In genomic region chr2:163787709-163788108, GRCm38 (mm10) we compare ENCODE assay signal across 10 mouse cellular contexts. TPM values are rescaled to one million over a fixed set of nuclear protein-coding genes. Genes with fewer than 3 reads are reported as not detected.
DNase-seq lines count a peak whose midpoint lies in the region; ATAC-seq and TF ChIP-seq lines count a peak whose summit lies in the region.
"Had no signal": no experiment of that assay in that cellular context is flagged by ENCODE, and none has a peak within 500 bp of the region (broad histone marks: within the 10 kb centered on the region; RNA-seq: fewer than 3 reads in every experiment).

No protein-coding gene starts in this region.

- H3K36me3 ChIP-seq in intestine, postnatal 0 days (ENCODE audit: control insufficient read depth, insufficient read depth), result no peaks in the 10 kb centered on the region
- no peaks in the 10 kb centered on the region for H3K36me3 ChIP-seq in limb, embryonic 14.5 days (ENCODE audit: control insufficient read depth, insufficient read depth, low read length)
- H3K36me3 ChIP-seq: midbrain, embryonic 12.5 days had no signal

- H3K4me3 ChIP-seq in intestine, postnatal 0 days (ENCODE audit: low read depth, low read length), result no peak overlapping the region
- no peak overlapping the region for H3K4me3 ChIP-seq in limb, embryonic 14.5 days (replicated peaks; ENCODE audit: low read length)
- H3K4me3 ChIP-seq: erythroblast, embryonic 14.5 days; midbrain, embryonic 12.5 days had no signal

- ATAC-seq in erythroblast, adult 5-6 weeks (replicated peaks; ENCODE audit: low FRiP score, poor library complexity, severe bottlenecking), result peak; percentile 89
- peak; percentile 63 for ATAC-seq in intestine, postnatal 0 days
- ATAC-seq in limb, embryonic 14.5 days (ENCODE audit: low FRiP score, low read depth), result no peak
- no peak for ATAC-seq in activated CD4-positive, CD25-positive, alpha-beta regulatory T cell, adult 4 months

- peak; percentile 87 for TF ChIP-seq CTCF in intestine, postnatal 0 days (IDR thresholded peaks at IDR 0.05; ENCODE audit: low read depth)

- TF ChIP-seq POLR2A in limb, embryonic 14.5 days (IDR thresholded peaks at IDR 0.05; ENCODE audit: borderline replicate concordance, extremely low read depth, insufficient read depth, insufficient read length), result no peak

- 49% methylated on average over 3 of the region's 3 CpGs for WGBS in intestine, postnatal 0 days
- WGBS in limb, embryonic 14.5 days, result 36% methylated on average over 3 of the region's 3 CpGs

- peak; percentile 41 for DNase-seq in right cerebral cortex, adult 18-20 months
- no peak for DNase-seq in right cerebral cortex, postnatal 4 days
- DNase-seq in brain, embryonic 18.5 days (ENCODE audit: low read depth, low spot score), result peak; percentile 14
- peak; percentile 71 for DNase-seq in limb, embryonic 14.5 days (ENCODE audit: low spot score)
- peak; percentile 45 to 49 for DNase-seq in natural killer cell, adult 2 months (ENCODE audit: low spot score in 2 of 2)

- no peak overlapping the region for H3K9ac ChIP-seq in intestine, postnatal 0 days (ENCODE audit: low read depth, low read length)
- no peak overlapping the region for H3K9ac ChIP-seq in limb, embryonic 14.5 days (ENCODE audit: low read depth, low read length, severe bottlenecking)
- H3K9ac ChIP-seq: midbrain, embryonic 12.5 days had no signal

- H3K4me2 ChIP-seq in intestine, postnatal 0 days (replicated peaks; ENCODE audit: low read depth), result no peak overlapping the region
- no peak overlapping the region for H3K4me2 ChIP-seq in limb, embryonic 14.5 days (replicated peaks; ENCODE audit: low read depth, low read length, severe bottlenecking)
- H3K4me2 ChIP-seq: midbrain, embryonic 12.5 days had no signal

- no peak overlapping the region for H3K27ac ChIP-seq in intestine, postnatal 0 days (ENCODE audit: low read depth, low read length)
- H3K27ac ChIP-seq in limb, embryonic 14.5 days (replicated peaks; ENCODE audit: low read depth, low read length), result no peak overlapping the region
- H3K27ac ChIP-seq: midbrain, embryonic 12.5 days had no signal

- H3K9me3 ChIP-seq in intestine, postnatal 0 days (ENCODE audit: control insufficient read depth), result no peaks in the 10 kb centered on the region
- H3K9me3 ChIP-seq in limb, embryonic 14.5 days (ENCODE audit: control insufficient read depth, low read length), result no peaks in the 10 kb centered on the region
- H3K9me3 ChIP-seq: midbrain, embryonic 12.5 days had no signal

- H3K4me1 ChIP-seq in intestine, postnatal 0 days (replicated peaks; ENCODE audit: control insufficient read depth, insufficient read depth, low read length), result no peaks in the 10 kb centered on the region
- no peaks in the 10 kb centered on the region for H3K4me1 ChIP-seq in limb, embryonic 14.5 days (ENCODE audit: control insufficient read depth, insufficient read depth, low read length)
- H3K4me1 ChIP-seq: midbrain, embryonic 12.5 days had no signal

- H3K27me3 ChIP-seq in intestine, postnatal 0 days (replicated peaks; ENCODE audit: control insufficient read depth, insufficient read depth, low read length), result no peaks in the 10 kb centered on the region
- no peaks in the 10 kb centered on the region for H3K27me3 ChIP-seq in limb, embryonic 14.5 days (ENCODE audit: control insufficient read depth, insufficient read depth, low read length)

RNA-seq across cellular contexts. Expression of gene Ccn5, which starts 33.0 kb away (rescaled TPM):
- total RNA-seq in erythroblast, adult 5-6 weeks (2015; ENCODE audit: low replicate concordance), result 0.84 TPM in 1 of 2 replicates, not detected in the other
- total RNA-seq in erythroblast, adult 5-6 weeks (2017; ENCODE audit: low replicate concordance), result 0.51 TPM in 1 of 2 replicates, not detected in the other
- not detected in 2 replicates for polyA plus RNA-seq in intestine, postnatal 0 days (2015; fragmentation: Nextera tagmentation; extraction: Ambion mirVana)
- 0.23 and 0.51 TPM in 2 replicates for polyA plus RNA-seq in limb, embryonic 14.5 days (2012; rRNA removed)
- 0.70 and 1.1 TPM in 2 replicates for polyA plus RNA-seq in limb, embryonic 14.5 days (2014; fragmentation: Nextera tagmentation; extraction: Ambion mirVana)
- not detected for polyA plus RNA-seq in activated CD4-positive, CD25-positive, alpha-beta regulatory T cell, adult 4 months (2017; shearing (Covaris generic))
- polyA plus RNA-seq: erythroblast, embryonic 14.5 days had no signal

RNA-seq across cellular contexts. Expression of gene Ada, which starts 37.7 kb away (rescaled TPM):
- 2.9 and 5.2 TPM in 2 replicates for total RNA-seq in erythroblast, adult 5-6 weeks (2015; ENCODE audit: low replicate concordance)
- total RNA-seq in erythroblast, adult 5-6 weeks (2017; ENCODE audit: low replicate concordance), result 4.4 and 4.5 TPM in 2 replicates
- polyA plus RNA-seq in intestine, postnatal 0 days (2015; fragmentation: Nextera tagmentation; extraction: Ambion mirVana), result 78.2 and 81.3 TPM in 2 replicates
- polyA plus RNA-seq in limb, embryonic 14.5 days (2012; rRNA removed), result 6.8 and 8.1 TPM in 2 replicates
- polyA plus RNA-seq in limb, embryonic 14.5 days (2014; fragmentation: Nextera tagmentation; extraction: Ambion mirVana), result 9.4 and 9.5 TPM in 2 replicates
- 10 to 100 TPM in 1 of 2 experiments, 1 to 10 TPM in 1; 8.1 to 10.8 TPM for polyA plus RNA-seq in activated CD4-positive, CD25-positive, alpha-beta regulatory T cell, adult 4 months (2017; shearing (Covaris generic))

Comparison
In these comparisons a context has a peak if more than half of its experiments do, and no peak if none do; other contexts are left out.
1. ATAC-seq: peak in erythroblast, adult 5-6 weeks (single experiment) and intestine, postnatal 0 days (single experiment); none in limb, embryonic 14.5 days (single experiment) and activated CD4-positive, CD25-positive, alpha-beta regulatory T cell, adult 4 months (single experiment).